Mouse (Mus musculus): Measurements from ENCODE around the gene Ggt1.

DNA sequence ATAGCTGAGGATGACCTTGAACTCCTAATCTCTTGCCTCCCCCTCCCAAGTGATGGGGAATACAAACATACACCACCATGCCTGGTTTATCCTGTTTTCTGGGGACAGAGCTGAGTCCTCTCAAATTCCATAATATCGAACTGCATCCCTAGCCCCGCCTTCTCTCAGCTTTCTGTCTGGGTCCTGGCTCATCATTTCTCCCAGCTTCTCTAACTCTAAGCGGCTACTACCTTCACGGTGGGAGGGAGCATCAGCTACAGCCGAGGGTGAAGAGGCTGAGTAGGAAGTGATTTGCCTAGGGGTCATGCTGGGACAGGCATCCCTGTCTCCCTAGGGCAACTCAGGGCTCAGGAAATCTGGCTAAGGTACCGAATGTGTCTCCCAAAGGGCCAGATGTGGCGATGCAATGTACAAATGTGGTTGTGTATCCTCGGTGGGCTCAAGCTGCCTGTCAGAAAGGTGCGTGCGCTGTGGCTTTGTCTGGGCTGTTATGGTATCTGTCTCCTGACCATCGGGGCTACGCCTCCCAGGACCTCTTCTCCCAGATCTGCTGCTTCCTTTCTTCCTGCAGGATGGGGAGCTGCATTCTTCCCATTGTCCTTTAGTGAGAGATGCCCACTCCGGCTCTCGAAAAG, 2.2 kb upstream of the Ggt1 start:
- TF ChIP-seq CTCF (IDR thresholded peaks at IDR 0.05; ENCODE audit: low read depth, low read length) (no peak), POLR2A (IDR thresholded peaks at IDR 0.05; ENCODE audit: borderline replicate concordance, low read depth, low read length) (no peak)

All from bone marrow macrophage, adult 2 months (primary cell).